Mouse (Mus musculus) hematopoietic multipotent progenitor cell, adult 10-12 weeks (in vitro differentiated cells): Measurements from ENCODE around the gene Otx1. TPM values are rescaled to one million over a fixed set of nuclear protein-coding genes. Genes with fewer than 3 reads are reported as not detected.

Source experiments
- polyA plus RNA-seq: library from polyadenylated mRNA; stranded (reverse); fragments of >175 nt; gene quantifications from 2 replicates; pipeline ENCODE4 v1.2.3, GENCODE M21; 2012; ENCODE audit warnings: low replicate concordance

Gene Otx1
- 0.06 and 0.42 TPM in 2 replicates for polyA plus RNA-seq

GRCm38 (mm10) chr11:22002783-22003340, at the start of gene Otx1:
TSS of gene Otx1 (minus strand) at chr11:22002897.

